8 mouse cellular contexts compared by ENCODE assay signal in genomic region chrX:133687666-133688151, GRCm38 (mm10). TPM values are rescaled to one million over a fixed set of nuclear protein-coding genes. Genes with fewer than 3 reads are reported as not detected.
DNase-seq lines count a peak whose midpoint lies in the region; ATAC-seq and TF ChIP-seq lines count a peak whose summit lies in the region.

No protein-coding gene starts in this region.

- no peaks in the 10 kb centered on the region for H3K36me3 ChIP-seq in ES-Bruce4 (ENCODE audit: control insufficient read depth, insufficient read depth, low read length, poor library complexity, severe bottlenecking)
- H3K36me3 ChIP-seq in embryonic facial prominence, embryonic 10.5 days (replicated peaks) = no peaks in the 10 kb centered on the region
- no peaks in the 10 kb centered on the region for H3K36me3 ChIP-seq in hindbrain, embryonic 14.5 days (replicated peaks; ENCODE audit: control insufficient read depth, insufficient read depth)
- no peaks in the 10 kb centered on the region for H3K36me3 ChIP-seq in midbrain, embryonic 10.5 days

- 22% methylated on average over 36 of the region's 37 CpGs for WGBS in embryonic facial prominence, embryonic 10.5 days
- 14% methylated on average over 27 of the region's 37 CpGs for WGBS in hindbrain, embryonic 14.5 days
- WGBS in midbrain, embryonic 10.5 days = 33% methylated on average over 35 of the region's 37 CpGs

- TF ChIP-seq CTCF in ES-Bruce4 (IDR thresholded peaks at IDR 0.05; ENCODE audit: low read depth, low read length) = no peak

- ATAC-seq in hindbrain, embryonic 14.5 days (ENCODE audit: low FRiP score) = peak; percentile 13; the same call in 1 of the 2 replicates

- peak; percentile 26 for DNase-seq in gastrocnemius, postnatal 25 days
- DNase-seq in gastrocnemius, postnatal 36 days = no peak
- peak; percentile 59 for DNase-seq in embryonic facial prominence, embryonic 10.5 days (ENCODE audit: low spot score)
- DNase-seq in hindbrain, embryonic 14.5 days (ENCODE audit: low spot score) = no peak
- DNase-seq in midbrain, embryonic 10.5 days (ENCODE audit: low spot score) = peak; percentile 49
- DNase-seq in spleen, postnatal 36 days (ENCODE audit: low spot score in 2 of 2) = no peak
- DNase-seq in thymus, postnatal 10 days (ENCODE audit: low spot score in 2 of 2) = no peak

- H3K4me1 ChIP-seq in ES-Bruce4 (ENCODE audit: control insufficient read depth, insufficient read depth, low read length) = no peaks in the 10 kb centered on the region
- no peaks in the 10 kb centered on the region for H3K4me1 ChIP-seq in embryonic facial prominence, embryonic 10.5 days
- no peaks in the 10 kb centered on the region for H3K4me1 ChIP-seq in hindbrain, embryonic 14.5 days (replicated peaks; ENCODE audit: control insufficient read depth, insufficient read depth, low read length)
- peaks cover 18% of the 10 kb centered on the region for H3K4me1 ChIP-seq in midbrain, embryonic 10.5 days

- peak overlapping the region; percentile 58 for H3K9ac ChIP-seq in ES-Bruce4 (ENCODE audit: low read depth, poor library complexity, severe bottlenecking)
- H3K9ac ChIP-seq in hindbrain, embryonic 14.5 days = peak overlapping the region; percentile 62

- TF ChIP-seq EP300 in ES-Bruce4 (IDR thresholded peaks at IDR 0.05; ENCODE audit: insufficient read depth, low read depth, low read length) = no peak

- peaks cover 8% of the 10 kb centered on the region for H3K27me3 ChIP-seq in ES-Bruce4 (ENCODE audit: control insufficient read depth, insufficient read depth, low read length, poor library complexity, severe bottlenecking)
- peaks cover 89% of the 10 kb centered on the region for H3K27me3 ChIP-seq in embryonic facial prominence, embryonic 10.5 days (replicated peaks; ENCODE audit: low read depth, poor library complexity, severe bottlenecking)
- H3K27me3 ChIP-seq in hindbrain, embryonic 14.5 days (ENCODE audit: control insufficient read depth, insufficient read depth, low read length) = peaks cover 1% of the 10 kb centered on the region; the same call in 1 of the 2 replicates
- peaks cover 77% of the 10 kb centered on the region for H3K27me3 ChIP-seq in midbrain, embryonic 10.5 days (ENCODE audit: low read depth, poor library complexity, severe bottlenecking)

- H3K27ac ChIP-seq in ES-Bruce4 (ENCODE audit: insufficient read depth, low read length) = no peak overlapping the region
- H3K27ac ChIP-seq in embryonic facial prominence, embryonic 10.5 days (replicated peaks) = peak overlapping the region; percentile 76
- peak overlapping the region; percentile 70; the same call in 1 of the 2 replicates for H3K27ac ChIP-seq in hindbrain, embryonic 14.5 days
- H3K27ac ChIP-seq in midbrain, embryonic 10.5 days (replicated peaks) = peak overlapping the region; percentile 72

- peak overlapping the region; percentile 76 for H3K4me2 ChIP-seq in hindbrain, embryonic 14.5 days (replicated peaks)

- H3K4me3 ChIP-seq in ES-Bruce4 (ENCODE audit: low read depth, low read length) = peak overlapping the region; percentile 82
- peak overlapping the region; percentile 64 for H3K4me3 ChIP-seq in embryonic facial prominence, embryonic 10.5 days
- peak overlapping the region; percentile 60 for H3K4me3 ChIP-seq in hindbrain, embryonic 14.5 days (replicated peaks; ENCODE audit: low read length)
- H3K4me3 ChIP-seq in midbrain, embryonic 10.5 days = peak overlapping the region; percentile 63

- H3K9me3 ChIP-seq in ES-Bruce4 (replicated peaks; ENCODE audit: control insufficient read depth, insufficient read depth, low read length, poor library complexity, severe bottlenecking) = no peaks in the 10 kb centered on the region
- peaks cover 3% of the 10 kb centered on the region; the same call in 1 of the 2 replicates for H3K9me3 ChIP-seq in embryonic facial prominence, embryonic 10.5 days
- no peaks in the 10 kb centered on the region for H3K9me3 ChIP-seq in hindbrain, embryonic 14.5 days (ENCODE audit: control insufficient read depth, low read length)
- 0 out of 2 replicates have a peak, but pooled peaks cover 15% of the 10 kb centered on the region for H3K9me3 ChIP-seq in midbrain, embryonic 10.5 days (replicated peaks)

- TF ChIP-seq POLR2A in ES-Bruce4 (IDR thresholded peaks at IDR 0.05; ENCODE audit: insufficient read depth, low read length) = no peak

- intact Hi-C loops in gastrocnemius, postnatal 36 days (cut with DNase I) = no loop called here

RNA-seq across cellular contexts. Expression of gene Pcdh19, which starts 1.1 kb away (rescaled TPM):
- 1 to 10 TPM; 3.3 to 5.9 TPM for total RNA-seq in gastrocnemius, postnatal 25 days (2021)
- total RNA-seq in gastrocnemius, postnatal 36 days (2021) = 1 to 10 TPM; 2.8 to 3.5 TPM
- polyA plus RNA-seq in ES-Bruce4 (2011; ENCODE audit: insufficient read depth, insufficient read length, low read depth, missing spikeins) = 1.8 and 2.2 TPM in 2 replicates
- polyA plus RNA-seq in embryonic facial prominence, embryonic 10.5 days (2016; fragmentation: Nextera tagmentation; extraction: Ambion mirVana) = 3.4 and 5.1 TPM in 2 replicates
- polyA plus RNA-seq in hindbrain, embryonic 14.5 days (2014; fragmentation: Nextera tagmentation; extraction: Ambion mirVana) = 17.3 and 18.2 TPM in 2 replicates
- 2.2 and 2.6 TPM in 2 replicates for polyA plus RNA-seq in midbrain, embryonic 10.5 days (2016; fragmentation: Nextera tagmentation; extraction: Ambion mirVana)

Comparison
In these comparisons a context has a peak if more than half of its experiments do, and no peak if none do; other contexts are left out.
1. DNase-seq: peak in gastrocnemius, postnatal 25 days (single experiment), embryonic facial prominence, embryonic 10.5 days (single experiment) and midbrain, embryonic 10.5 days (single experiment); none in gastrocnemius, postnatal 36 days (0 of 2), hindbrain, embryonic 14.5 days (single experiment), spleen, postnatal 36 days (0 of 2) and thymus, postnatal 10 days (0 of 2).
2. Peak in every context shown above with its lines, with median percentiles within 50 percentile points of each other: H3K4me3 ChIP-seq.